Mouse (Mus musculus) midbrain, embryonic 12.5 days (tissue): ENCODE measurements around the gene Cap2. TPM values are rescaled to one million over a fixed set of nuclear protein-coding genes. Genes with fewer than 3 reads are reported as not detected.
A peak's percentile ranks its signal among the peaks of the same experiment; 100 is the strongest.

Experiments used
- ATAC-seq: fragments of 200-750 bp; cut with Nextera tagmentation; 2 replicates; pipeline ENCODE4 v1.8.0; 2017; ENCODE audit warnings: low read depth, moderate TSS enrichment, moderate library complexity; ENCODE audit not compliant: low FRiP score
- H3K27ac ChIP-seq: fragments of 300-500 bp; sonication (generic); replicated peaks from 2 replicates; pipeline ENCODE4 v1.5.1; 2016; ENCODE audit warnings: mild to moderate bottlenecking
- H3K27me3 ChIP-seq: fragments of 300-500 bp; sonication (generic); 2 replicates; pipeline ENCODE4 v1.6.1; 2016; ENCODE audit warnings: mild to moderate bottlenecking
- H3K36me3 ChIP-seq: fragments of 300-500 bp; sonication (generic); 2 replicates; pipeline ENCODE4 v1.6.1; 2016
- H3K4me1 ChIP-seq: fragments of 300-500 bp; sonication (generic); 2 replicates; pipeline ENCODE4 v1.6.1; 2016
- H3K4me2 ChIP-seq: fragments of 300-500 bp; sonication (generic); replicated peaks from 2 replicates; pipeline ENCODE4 v1.6.1; 2016; ENCODE audit warnings: mild to moderate bottlenecking, moderate library complexity
- H3K4me3 ChIP-seq: fragments of 300-500 bp; sonication (generic); 2 replicates; pipeline ENCODE4 v1.5.1; 2016; ENCODE audit warnings: mild to moderate bottlenecking
- H3K9ac ChIP-seq: fragments of 300-500 bp; sonication (generic); replicated peaks from 2 replicates; pipeline ENCODE4 v1.6.1; 2016; ENCODE audit warnings: mild to moderate bottlenecking, moderate library complexity
- H3K9me3 ChIP-seq: fragments of 300-500 bp; sonication (generic); 2 replicates; pipeline ENCODE4 v1.6.1; 2016; ENCODE audit warnings: mild to moderate bottlenecking
- WGBS: fragments of 180-500 bp; shearing (Covaris S2); methylation state at CpG from one replicate; pipeline ENCODE4 v1.1.7; 2016; 5-methylcytosine and 5-hydroxymethylcytosine counted together
- polyA plus RNA-seq: library from polyadenylated mRNA; unstranded; fragments of >200 nt; fragmentation: Nextera tagmentation; extraction: Ambion mirVana; gene quantifications from 2 replicates; pipeline ENCODE4 v1.2.1, GENCODE M21; 2016

Cap2 gene
- polyA plus RNA-seq, 1 experiment from 2014 or later: 9.6 TPM

DNA sequence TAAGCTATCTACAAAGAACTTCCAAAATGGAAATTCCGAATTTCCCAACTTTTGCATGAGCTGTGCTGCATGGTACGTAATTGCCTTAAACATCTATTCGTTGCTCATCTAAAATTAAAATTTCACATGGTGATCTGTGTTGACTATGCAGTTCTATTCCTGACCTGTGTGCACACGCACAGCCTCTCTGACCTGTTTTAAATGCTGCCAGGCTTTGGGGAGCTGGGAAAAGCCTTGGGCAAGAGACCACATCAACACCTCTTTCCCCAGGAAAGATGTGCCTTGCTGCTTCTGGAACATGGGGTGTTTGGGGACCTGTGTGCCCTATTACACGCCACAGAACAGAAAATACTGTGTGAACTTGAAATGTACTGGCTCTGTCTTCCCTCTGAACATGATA lies 25.7 kb downstream of the Cap2 start:
- WGBS: 87% methylated on average over 5 of the region's 5 CpGs
- H3K4me3 ChIP-seq: no peak overlapping the region
- H3K27me3 ChIP-seq: peaks cover 23% of the 10 kb centered on the region
- no peaks in the 10 kb centered on the region for H3K9me3 ChIP-seq
- no peak overlapping the region for H3K4me2 ChIP-seq
- no peak for ATAC-seq
- H3K9ac ChIP-seq: no peak overlapping the region
- no peaks in the 10 kb centered on the region for H3K36me3 ChIP-seq
- H3K4me1 ChIP-seq: peaks cover 2% of the 10 kb centered on the region; the same call in 1 of the 2 replicates
- H3K27ac ChIP-seq: no peak overlapping the region

DNA sequence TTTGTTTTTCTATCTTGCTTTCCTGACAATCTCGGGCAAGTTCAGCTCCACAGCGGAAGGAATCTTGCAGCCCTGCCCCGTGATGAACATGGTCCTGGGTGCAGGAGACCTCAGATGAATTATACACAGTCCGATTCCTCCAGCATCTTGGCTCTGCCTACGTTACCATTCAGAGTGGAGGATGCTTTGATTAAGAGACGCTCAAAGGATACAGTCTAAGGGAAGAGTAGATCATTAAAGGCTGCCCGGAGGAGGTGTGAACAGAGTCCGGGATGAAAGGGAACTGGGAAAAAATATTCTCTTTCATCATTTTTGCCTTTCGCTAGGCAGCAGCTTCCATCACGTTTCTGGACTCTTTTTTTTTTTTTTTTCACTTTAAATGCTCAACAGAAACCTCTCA lies 27.4 kb downstream of the Cap2 start:
- H3K27me3 ChIP-seq: peaks cover 32% of the 10 kb centered on the region
- H3K4me1 ChIP-seq: peaks cover 1% of the 10 kb centered on the region
- no peak overlapping the region for H3K9ac ChIP-seq
- H3K36me3 ChIP-seq: no peaks in the 10 kb centered on the region
- H3K4me2 ChIP-seq: no peak overlapping the region
- ATAC-seq: no peak
- H3K4me3 ChIP-seq: no peak overlapping the region
- no peak overlapping the region for H3K27ac ChIP-seq
- WGBS: 77% methylated on average over 10 of the region's 10 CpGs
- H3K9me3 ChIP-seq: no peaks in the 10 kb centered on the region

DNA sequence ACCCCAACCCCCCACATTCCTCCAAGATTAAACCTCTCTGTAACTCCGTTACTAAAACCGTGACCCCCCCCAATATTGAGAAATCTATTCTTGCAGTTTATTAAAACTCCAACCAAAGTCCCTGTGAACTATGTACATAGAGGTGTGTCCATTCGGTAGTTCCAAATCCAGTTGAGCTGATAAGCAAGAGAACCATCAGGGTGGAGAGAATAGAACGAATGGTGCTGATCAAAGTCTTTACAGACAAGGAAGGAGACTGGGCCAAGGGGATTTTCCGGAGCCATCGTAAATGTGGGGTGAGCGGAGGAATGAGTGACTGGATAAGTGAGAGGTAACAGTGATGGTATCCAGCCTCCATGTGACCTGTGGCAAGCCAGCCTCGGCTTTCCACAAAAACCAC lies 28.9 kb downstream of the Cap2 start:
- Histone ChIP-seq H3K4me1 (peaks cover 11% of the 10 kb centered on the region), H3K27ac (no peak overlapping the region), H3K4me3 (no peak overlapping the region), H3K4me2 (no peak overlapping the region), H3K27me3 (peaks cover 35% of the 10 kb centered on the region), H3K9ac (no peak overlapping the region), H3K9me3 (no peaks in the 10 kb centered on the region), H3K36me3 (no peaks in the 10 kb centered on the region)
- whole genome bisulfite sequencing: 69% methylated on average over 8 of the region's 8 CpGs
- no peak for ATAC-seq

DNA sequence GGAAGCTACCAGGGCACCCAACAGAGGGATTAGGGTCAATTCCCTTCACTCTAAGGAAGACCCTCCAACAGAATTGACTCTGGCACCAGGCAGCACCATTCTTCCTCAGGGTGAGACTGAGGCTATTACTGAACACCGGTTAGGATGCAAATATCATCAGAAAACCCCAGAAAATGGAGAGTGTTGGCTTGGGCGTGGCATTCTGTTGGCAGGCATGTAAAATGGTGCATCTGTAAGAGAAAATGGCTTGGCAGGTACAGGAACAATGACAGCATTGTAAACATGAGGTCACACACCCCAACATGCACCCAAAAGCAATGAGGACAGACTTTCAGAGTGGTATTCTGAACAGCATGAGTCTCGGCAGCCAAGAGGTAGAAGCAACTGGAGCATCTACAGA lies 30.0 kb downstream of the Cap2 start:
- Histone ChIP-seq H3K4me1 (peaks cover 11% of the 10 kb centered on the region), H3K4me2 (no peak overlapping the region), H3K9me3 (no peaks in the 10 kb centered on the region), H3K36me3 (no peaks in the 10 kb centered on the region), H3K27ac (no peak overlapping the region), H3K27me3 (peaks cover 47% of the 10 kb centered on the region), H3K9ac (no peak overlapping the region), H3K4me3 (no peak overlapping the region)
- 97% methylated on average over 3 of the region's 3 CpGs for WGBS
- ATAC-seq: no peak

DNA sequence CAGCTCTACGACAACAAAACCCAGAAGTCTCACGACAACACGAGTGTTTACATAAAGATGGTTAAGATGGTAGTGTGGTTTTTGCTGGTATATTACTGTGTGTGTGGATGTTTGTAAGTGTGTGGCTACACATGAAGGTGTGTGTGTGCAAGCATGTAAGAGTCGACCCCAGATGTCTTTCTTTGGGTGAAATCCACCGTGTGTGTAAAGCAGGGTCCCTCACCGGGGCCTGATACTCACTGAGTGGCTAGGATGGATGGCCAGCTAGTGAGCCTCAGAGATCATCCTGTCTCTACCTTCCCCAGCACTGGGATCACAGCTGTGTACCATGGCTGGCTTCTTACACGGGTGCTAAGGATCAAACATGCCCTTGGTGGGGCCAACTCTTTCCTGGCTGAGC lies 30.6 kb downstream of the Cap2 start:
- H3K27ac ChIP-seq: no peak overlapping the region
- WGBS: 87% methylated on average over 7 of the region's 7 CpGs
- H3K9ac ChIP-seq: no peak overlapping the region
- H3K9me3 ChIP-seq: no peaks in the 10 kb centered on the region
- peaks cover 53% of the 10 kb centered on the region for H3K27me3 ChIP-seq
- H3K36me3 ChIP-seq: no peaks in the 10 kb centered on the region
- no peak for ATAC-seq
- H3K4me1 ChIP-seq: peaks cover 11% of the 10 kb centered on the region
- no peak overlapping the region for H3K4me3 ChIP-seq
- H3K4me2 ChIP-seq: no peak overlapping the region

DNA sequence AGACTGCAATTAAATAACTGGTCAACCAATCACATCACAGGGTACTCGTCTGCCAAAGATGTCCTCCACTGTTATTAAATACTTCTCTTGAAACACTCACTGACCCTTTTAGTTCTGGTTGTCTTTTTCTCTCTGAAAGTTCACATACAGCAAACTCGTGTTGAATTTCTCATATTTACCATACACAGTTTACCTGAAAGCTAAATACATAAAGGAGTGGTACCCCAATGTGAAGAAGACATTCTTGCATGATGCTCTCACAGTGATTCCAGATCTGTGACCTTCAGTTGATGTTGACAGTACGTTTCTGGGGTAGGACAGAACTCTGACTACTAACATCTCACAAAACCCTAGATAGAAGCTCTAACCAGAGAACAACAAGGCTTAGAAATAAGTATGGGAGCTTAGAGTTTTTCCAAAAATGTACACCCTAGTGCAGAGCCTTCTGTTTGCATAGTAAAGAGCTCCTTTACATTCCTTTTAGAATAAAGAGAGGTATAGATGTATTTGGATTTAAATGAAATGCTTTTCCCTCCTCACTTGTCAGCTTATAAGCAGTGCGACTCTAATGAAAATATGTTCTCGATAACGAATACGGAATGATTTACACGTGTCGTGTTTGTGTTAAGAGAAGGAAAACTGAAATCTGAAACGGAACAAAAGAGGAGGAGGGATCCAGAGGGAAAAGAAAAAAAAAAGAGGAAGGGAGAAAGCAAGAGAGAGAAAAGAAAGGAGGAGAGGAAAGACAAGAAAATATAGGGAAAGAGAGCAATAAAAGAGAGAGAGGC lies 31.9 kb downstream of the Cap2 start:
- peak overlapping the region; percentile 47 for H3K27ac ChIP-seq
- H3K4me2 ChIP-seq: peak overlapping the region; percentile 45
- ATAC-seq: no peak
- peak overlapping the region; percentile 1; the same call in 1 of the 2 replicates for H3K9ac ChIP-seq
- no peaks in the 10 kb centered on the region for H3K36me3 ChIP-seq
- no peak overlapping the region for H3K4me3 ChIP-seq
- no peaks in the 10 kb centered on the region for H3K9me3 ChIP-seq
- H3K4me1 ChIP-seq: peaks cover 11% of the 10 kb centered on the region
- 29% methylated on average over 10 of the region's 10 CpGs for WGBS
- H3K27me3 ChIP-seq: peaks cover 61% of the 10 kb centered on the region

DNA sequence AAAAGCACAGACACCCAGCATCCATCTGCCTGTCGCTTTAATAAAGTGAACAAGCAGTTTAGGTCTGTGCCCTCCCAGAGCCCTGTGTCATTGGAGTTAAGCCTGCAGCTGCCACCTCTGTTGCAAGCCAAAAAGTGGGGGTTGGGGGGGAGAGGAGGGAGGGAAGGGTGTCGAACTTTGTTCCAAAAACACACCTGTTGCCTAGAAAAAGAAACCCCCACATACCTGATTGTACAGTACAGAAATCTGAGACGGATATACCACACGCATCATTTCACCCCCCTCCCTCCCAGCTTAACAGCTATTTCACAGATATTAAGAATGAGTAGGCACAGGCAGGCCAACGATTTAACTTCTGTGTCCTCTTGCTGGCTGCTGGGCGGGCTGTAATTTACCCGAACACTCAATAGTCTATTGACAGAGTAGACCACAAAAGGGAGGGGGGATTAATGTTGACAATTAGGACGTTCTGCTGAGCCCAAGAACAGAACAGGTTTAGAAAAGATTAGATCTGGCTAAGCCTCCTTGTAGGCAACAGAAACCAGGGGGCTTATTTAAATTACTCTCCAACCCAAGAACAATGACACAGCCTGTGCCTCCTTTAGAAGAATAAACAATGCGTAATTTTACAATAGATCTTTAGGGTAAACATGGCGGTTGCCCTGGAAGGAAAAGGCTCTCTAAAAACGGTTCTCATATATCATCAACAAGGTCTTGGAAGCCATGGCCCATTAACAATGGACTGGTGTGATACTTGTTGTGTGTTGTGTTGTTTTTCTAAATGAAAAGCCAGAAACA lies 32.7 kb downstream of the Cap2 start:
- ATAC-seq: peak; percentile 90
- H3K4me1 ChIP-seq: peaks cover 11% of the 10 kb centered on the region
- WGBS: 7% methylated on average over 11 of the region's 11 CpGs
- no peak overlapping the region for H3K4me3 ChIP-seq
- peaks cover 66% of the 10 kb centered on the region for H3K27me3 ChIP-seq
- no peaks in the 10 kb centered on the region for H3K36me3 ChIP-seq
- H3K27ac ChIP-seq: peak overlapping the region; percentile 47
- peak overlapping the region; percentile 45 for H3K4me2 ChIP-seq
- peak overlapping the region; percentile 1; the same call in 1 of the 2 replicates for H3K9ac ChIP-seq
- no peaks in the 10 kb centered on the region for H3K9me3 ChIP-seq

DNA sequence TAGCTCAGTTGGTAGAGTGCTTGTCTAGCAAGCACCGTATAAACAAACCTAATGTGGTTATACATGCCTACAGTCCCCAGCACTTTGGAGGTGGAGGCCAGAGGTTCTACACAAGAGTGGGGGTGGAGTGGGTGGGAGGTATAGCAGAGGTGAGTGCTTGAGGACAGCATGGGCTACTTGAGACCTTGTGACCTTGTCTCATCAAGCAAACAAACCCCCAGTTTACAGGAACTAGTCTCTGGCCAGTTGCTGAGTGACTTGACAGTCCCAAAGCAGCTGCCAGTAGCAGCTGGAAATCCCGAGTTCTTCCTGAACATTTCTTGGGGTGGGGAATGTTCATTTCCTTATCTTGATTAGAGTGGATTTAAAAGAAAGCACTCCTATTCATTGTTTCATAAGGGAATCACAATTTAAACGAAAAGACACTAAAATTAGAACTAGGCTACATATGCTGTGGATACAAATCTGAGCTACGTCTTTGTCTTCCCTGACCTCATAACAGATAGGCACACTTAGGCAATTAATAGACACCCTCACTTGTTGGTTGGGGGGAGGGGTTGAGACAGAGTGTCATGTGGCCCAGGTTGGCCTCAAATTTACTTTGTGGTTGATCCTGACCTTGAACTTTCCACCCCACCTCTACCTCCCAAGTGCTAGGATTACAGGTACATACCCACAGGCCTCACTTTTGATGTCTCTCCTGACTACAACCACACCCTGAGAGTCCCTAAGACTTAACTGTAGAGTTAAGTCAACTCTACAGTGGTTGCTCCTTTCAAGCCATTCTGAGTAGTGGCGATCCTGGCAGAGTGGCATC lies 33.5 kb downstream of the Cap2 start:
- H3K9me3 ChIP-seq: no peaks in the 10 kb centered on the region
- H3K4me3 ChIP-seq: no peak overlapping the region
- peak overlapping the region; percentile 47; the same call in 1 of the 2 replicates for H3K27ac ChIP-seq
- no peaks in the 10 kb centered on the region for H3K36me3 ChIP-seq
- H3K4me2 ChIP-seq: peak overlapping the region; percentile 45
- no peak overlapping the region for H3K9ac ChIP-seq
- 65% methylated on average over 5 of the region's 5 CpGs for WGBS
- no peak for ATAC-seq
- peaks cover 65% of the 10 kb centered on the region for H3K27me3 ChIP-seq
- H3K4me1 ChIP-seq: peaks cover 11% of the 10 kb centered on the region

DNA sequence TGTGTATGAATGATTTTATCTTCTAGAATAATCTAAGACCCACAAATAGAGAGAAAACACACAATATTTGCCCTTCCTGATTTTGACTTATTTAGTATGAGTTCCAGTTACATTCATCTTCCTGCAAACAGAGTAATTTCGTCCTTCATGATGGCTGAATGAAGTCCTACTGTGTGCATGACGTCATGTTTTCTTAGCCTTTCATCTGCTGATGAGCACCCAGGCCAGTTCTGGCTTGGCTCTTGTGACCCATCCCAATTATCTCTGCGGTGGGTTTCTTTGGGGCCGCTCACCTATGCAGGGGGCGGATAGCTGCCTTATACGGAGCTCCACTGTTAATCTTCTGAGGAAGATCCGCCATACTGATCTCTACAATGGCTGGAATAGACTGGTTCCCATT lies 37.6 kb downstream of the Cap2 start:
- H3K4me2 ChIP-seq: no peak overlapping the region
- 79% methylated on average over 7 of the region's 7 CpGs for WGBS
- no peak overlapping the region for H3K27ac ChIP-seq
- H3K27me3 ChIP-seq: peaks cover 37% of the 10 kb centered on the region
- no peaks in the 10 kb centered on the region for H3K9me3 ChIP-seq
- H3K4me3 ChIP-seq: no peak overlapping the region
- ATAC-seq: no peak
- H3K36me3 ChIP-seq: no peaks in the 10 kb centered on the region
- no peak overlapping the region for H3K9ac ChIP-seq
- peaks cover 27% of the 10 kb centered on the region for H3K4me1 ChIP-seq

DNA sequence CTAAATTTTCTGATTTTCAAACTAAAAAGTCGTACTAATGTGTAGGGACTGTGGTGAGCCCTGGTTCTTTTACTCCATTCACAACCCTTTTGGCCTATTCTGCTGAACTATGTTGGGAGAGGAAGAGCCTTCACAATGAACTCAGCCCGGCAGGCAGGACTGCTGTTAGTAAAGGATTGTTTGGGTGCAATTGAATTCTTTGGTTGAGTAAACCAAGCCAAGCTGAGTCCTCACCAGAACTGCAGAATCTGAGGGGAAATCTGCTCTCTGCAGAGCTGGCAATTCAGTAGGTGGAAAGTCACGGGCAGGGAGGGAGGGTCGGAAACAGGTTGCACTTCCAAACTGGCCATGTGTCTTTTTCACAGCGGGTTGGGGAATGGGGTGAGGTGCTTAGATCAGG lies 39.3 kb downstream of the Cap2 start:
- H3K27me3 ChIP-seq: peaks cover 29% of the 10 kb centered on the region
- WGBS: 49% methylated on average over 5 of the region's 5 CpGs
- H3K4me3 ChIP-seq: no peak overlapping the region
- no peak for ATAC-seq
- H3K9ac ChIP-seq: no peak overlapping the region
- peaks cover 33% of the 10 kb centered on the region for H3K4me1 ChIP-seq
- H3K4me2 ChIP-seq: no peak overlapping the region
- no peaks in the 10 kb centered on the region for H3K9me3 ChIP-seq
- H3K36me3 ChIP-seq: no peaks in the 10 kb centered on the region
- H3K27ac ChIP-seq: no peak overlapping the region

DNA sequence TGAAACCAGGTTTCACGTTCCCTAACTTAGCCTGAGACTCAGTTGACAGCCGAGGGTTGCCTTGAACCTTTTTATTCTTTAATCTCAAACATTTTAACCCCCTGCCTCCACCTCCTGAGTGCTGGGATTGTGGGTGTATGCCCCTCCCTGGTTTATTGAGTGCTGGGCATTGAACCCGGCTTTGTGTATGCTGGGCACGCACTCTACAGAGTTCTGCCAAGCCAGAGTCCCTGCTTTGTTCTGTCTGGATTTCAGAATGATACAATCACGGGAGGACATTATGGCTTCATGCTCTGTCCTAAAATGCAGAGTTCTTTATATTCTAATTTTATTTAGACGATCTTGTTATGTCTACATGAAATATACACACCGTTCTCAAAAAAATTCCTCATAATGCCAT lies 41.1 kb downstream of the Cap2 start:
- Histone ChIP-seq H3K27ac (peak overlapping the region; percentile 11; the same call in 1 of the 2 replicates), H3K27me3 (peaks cover 11% of the 10 kb centered on the region), H3K4me3 (no peak overlapping the region), H3K4me2 (no peak overlapping the region), H3K9me3 (no peaks in the 10 kb centered on the region), H3K4me1 (peaks cover 49% of the 10 kb centered on the region), H3K36me3 (no peaks in the 10 kb centered on the region), H3K9ac (no peak overlapping the region)
- 71% methylated on average over 7 of the region's 7 CpGs for WGBS
- ATAC-seq: no peak
